8 mouse cellular contexts compared by ENCODE assay signal in genomic region chr1:55838168-55838567, GRCm38 (mm10).
DNase-seq lines count a peak whose midpoint lies in the region; ATAC-seq and TF ChIP-seq lines count a peak whose summit lies in the region.

No protein-coding gene starts in this region.

- H3K9me3 ChIP-seq in kidney, embryonic 16.5 days (ENCODE audit: low read length), result no peaks in the 10 kb centered on the region
- no peaks in the 10 kb centered on the region for H3K9me3 ChIP-seq in embryonic facial prominence, embryonic 14.5 days (ENCODE audit: control insufficient read depth, low read length)

- no peaks in the 10 kb centered on the region for H3K36me3 ChIP-seq in kidney, embryonic 16.5 days (ENCODE audit: insufficient read depth, low read length)
- H3K36me3 ChIP-seq in embryonic facial prominence, embryonic 14.5 days (ENCODE audit: control insufficient read depth, insufficient read depth, low read length), result no peaks in the 10 kb centered on the region

- DNase-seq in kidney, adult 18-20 months, result peak; percentile 62
- DNase-seq in embryonic facial prominence, embryonic 14.5 days (ENCODE audit: low spot score), result peak; percentile 81
- DNase-seq in heart, postnatal 4 days, result peak; percentile 76
- peak; percentile 70 to 79 for DNase-seq in layer of hippocampus, postnatal 10 days (ENCODE audit: low spot score in 2 of 2)
- DNase-seq in skeletal muscle tissue, adult 2 months (ENCODE audit: low read depth, low spot score), result peak; percentile 39

- no peak overlapping the region for H3K9ac ChIP-seq in kidney, embryonic 16.5 days (replicated peaks; ENCODE audit: low read length)
- H3K9ac ChIP-seq in embryonic facial prominence, embryonic 14.5 days (ENCODE audit: low read depth, low read length), result no peak overlapping the region

- no peak overlapping the region for H3K4me2 ChIP-seq in kidney, embryonic 16.5 days (replicated peaks; ENCODE audit: low read depth, low read length)
- H3K4me2 ChIP-seq in embryonic facial prominence, embryonic 14.5 days (ENCODE audit: low read depth, low read length), result no peak overlapping the region

- no peak for ATAC-seq in kidney, embryonic 16.5 days (ENCODE audit: low FRiP score, low TSS enrichment)
- ATAC-seq in embryonic facial prominence, embryonic 14.5 days (ENCODE audit: low read depth), result no peak
- ATAC-seq in megakaryocyte, adult 5-6 weeks (ENCODE audit: poor library complexity, severe bottlenecking), result peak; percentile 76

- no peak overlapping the region for H3K4me3 ChIP-seq in kidney, embryonic 16.5 days (ENCODE audit: low read length)
- no peak overlapping the region for H3K4me3 ChIP-seq in bone marrow, adult 2 months (replicated peaks; ENCODE audit: control insufficient read depth, low read depth, low read length)
- H3K4me3 ChIP-seq in embryonic facial prominence, embryonic 14.5 days (ENCODE audit: low read depth, low read length), result no peak overlapping the region

- no peaks in the 10 kb centered on the region for H3K27me3 ChIP-seq in kidney, embryonic 16.5 days (ENCODE audit: insufficient read depth, low read length)
- no peaks in the 10 kb centered on the region for H3K27me3 ChIP-seq in embryonic facial prominence, embryonic 14.5 days (replicated peaks; ENCODE audit: control insufficient read depth, insufficient read depth, low read length)

- H3K27ac ChIP-seq in kidney, embryonic 16.5 days (ENCODE audit: low read length), result no peak overlapping the region
- no peak overlapping the region for H3K27ac ChIP-seq in bone marrow, adult 2 months (ENCODE audit: control insufficient read depth, insufficient read depth, low read depth, low read length, poor library complexity)
- no peak overlapping the region for H3K27ac ChIP-seq in embryonic facial prominence, embryonic 14.5 days (replicated peaks; ENCODE audit: low read depth, low read length)

- TF ChIP-seq POLR2A in bone marrow, adult 2 months (IDR thresholded peaks at IDR 0.05; ENCODE audit: borderline replicate concordance, control insufficient read depth, low read depth, low read length), result no peak

- peak; percentile 72 for TF ChIP-seq CTCF in bone marrow, adult 2 months (IDR thresholded peaks at IDR 0.05; ENCODE audit: control insufficient read depth, insufficient read depth, low read length)

- 4% methylated on average over 2 of the region's 2 CpGs for WGBS in kidney, embryonic 16.5 days
- 8% methylated on average over 2 of the region's 2 CpGs for WGBS in bone marrow, adult 2 months
- WGBS in embryonic facial prominence, embryonic 14.5 days, result 5% methylated on average over 2 of the region's 2 CpGs

- no peaks in the 10 kb centered on the region for H3K4me1 ChIP-seq in kidney, embryonic 16.5 days (ENCODE audit: insufficient read depth, low read length)
- H3K4me1 ChIP-seq in bone marrow, adult 2 months (ENCODE audit: control insufficient read depth, insufficient read depth, low read length), result no peaks in the 10 kb centered on the region
- no peaks in the 10 kb centered on the region for H3K4me1 ChIP-seq in embryonic facial prominence, embryonic 14.5 days (ENCODE audit: control insufficient read depth, insufficient read depth, low read length)
